Mouse (Mus musculus): Measurements from ENCODE around the gene Nek10.

The Nek10 gene

GRCm38 (mm10) chr14:14870059-14870458, 66.8 kb downstream of the Nek10 start:
- ATAC-seq (ENCODE audit: insufficient number of reproducible peaks, low FRiP score, low TSS enrichment): peak; percentile 43; the same call in 1 of the 2 replicates

GRCm38 (mm10) chr14:14870463-14870862, 67.2 kb downstream of the Nek10 start:
- ATAC-seq (ENCODE audit: insufficient number of reproducible peaks, low FRiP score, low TSS enrichment): no peak

GRCm38 (mm10) chr14:14871121-14871520, 67.9 kb downstream of the Nek10 start:
- no peak for ATAC-seq (ENCODE audit: insufficient number of reproducible peaks, low FRiP score, low TSS enrichment)

- peak; percentile 88 for ATAC-seq (ENCODE audit: insufficient number of reproducible peaks, low FRiP score, low TSS enrichment)
Measured at GRCm38 (mm10) chr14:14871700-14872099, 68.5 kb downstream of the Nek10 start.

GRCm38 (mm10) chr14:14893932-14894652, 90.9 kb downstream of the Nek10 start:
- peak; percentile 62 for ATAC-seq (ENCODE audit: insufficient number of reproducible peaks, low FRiP score, low TSS enrichment)

GRCm38 (mm10) chr14:14894776-14895175, 91.6 kb downstream of the Nek10 start:
- ATAC-seq (ENCODE audit: insufficient number of reproducible peaks, low FRiP score, low TSS enrichment): no peak

- ATAC-seq (ENCODE audit: insufficient number of reproducible peaks, low FRiP score, low TSS enrichment): no peak
Measured at GRCm38 (mm10) chr14:14895363-14895762, 92.1 kb downstream of the Nek10 start.

GRCm38 (mm10) chr14:14896399-14897136, 93.4 kb downstream of the Nek10 start:
- ATAC-seq (ENCODE audit: insufficient number of reproducible peaks, low FRiP score, low TSS enrichment): peak; percentile 82

- peak; percentile 98 for ATAC-seq (ENCODE audit: insufficient number of reproducible peaks, low FRiP score, low TSS enrichment)
Measured at GRCm38 (mm10) chr14:14904750-14905529, 101.7 kb downstream of the Nek10 start.

- peak; percentile 51 for ATAC-seq (ENCODE audit: insufficient number of reproducible peaks, low FRiP score, low TSS enrichment)
Measured at GRCm38 (mm10) chr14:14905530-14905852, 102.3 kb downstream of the Nek10 start.

GRCm38 (mm10) chr14:14925615-14926014, 122.4 kb downstream of the Nek10 start:
- no peak for ATAC-seq (ENCODE audit: insufficient number of reproducible peaks, low FRiP score, low TSS enrichment)

GRCm38 (mm10) chr14:14927559-14927958, 124.3 kb downstream of the Nek10 start:
- no peak for ATAC-seq (ENCODE audit: insufficient number of reproducible peaks, low FRiP score, low TSS enrichment)

GRCm38 (mm10) chr14:14934977-14935376, 131.8 kb downstream of the Nek10 start:
- no peak for ATAC-seq (ENCODE audit: insufficient number of reproducible peaks, low FRiP score, low TSS enrichment)

GRCm38 (mm10) chr14:14945930-14946329, 142.7 kb downstream of the Nek10 start:
- no peak for ATAC-seq (ENCODE audit: insufficient number of reproducible peaks, low FRiP score, low TSS enrichment)

- no peak for ATAC-seq (ENCODE audit: insufficient number of reproducible peaks, low FRiP score, low TSS enrichment)
Measured at GRCm38 (mm10) chr14:14949023-14949422, 145.8 kb downstream of the Nek10 start.

- ATAC-seq (ENCODE audit: insufficient number of reproducible peaks, low FRiP score, low TSS enrichment): no peak
Measured at GRCm38 (mm10) chr14:14951808-14952207, 148.6 kb downstream of the Nek10 start.

GRCm38 (mm10) chr14:14959780-14960440, 156.7 kb downstream of the Nek10 start:
- no peak for ATAC-seq (ENCODE audit: insufficient number of reproducible peaks, low FRiP score, low TSS enrichment)

- ATAC-seq (ENCODE audit: insufficient number of reproducible peaks, low FRiP score, low TSS enrichment): no peak
Measured at GRCm38 (mm10) chr14:14960441-14960988, 157.3 kb downstream of the Nek10 start.

GRCm38 (mm10) chr14:14970633-14971032, 167.4 kb downstream of the Nek10 start:
- no peak for ATAC-seq (ENCODE audit: insufficient number of reproducible peaks, low FRiP score, low TSS enrichment)

- ATAC-seq (ENCODE audit: insufficient number of reproducible peaks, low FRiP score, low TSS enrichment): no peak
Measured at GRCm38 (mm10) chr14:14971056-14971455, 167.8 kb downstream of the Nek10 start.

All from cerebellum, adult (tissue).